ENCODE assay signal across 16 mouse cellular contexts in the genomic region with DNA sequence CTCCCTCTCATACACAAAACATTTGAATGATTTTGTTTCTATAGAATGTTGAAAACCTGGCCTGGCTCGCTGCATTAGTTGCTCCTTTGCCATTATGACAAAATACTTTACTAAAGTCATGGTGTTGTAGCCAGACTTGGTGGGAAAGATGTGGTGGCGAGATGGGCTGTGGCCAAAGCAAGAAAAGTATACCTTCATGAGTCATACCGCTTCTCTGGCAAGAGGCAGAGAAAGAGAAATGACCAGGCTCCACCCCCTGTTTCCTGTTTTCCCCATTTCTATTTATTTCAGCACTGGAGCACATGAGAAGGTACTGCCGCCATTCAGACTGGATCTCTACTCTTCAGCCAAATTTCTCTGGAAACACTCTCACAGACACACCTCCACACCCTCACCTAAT. TPM values are rescaled to one million over a fixed set of nuclear protein-coding genes. Genes with fewer than 3 reads are reported as not detected.
"Had no signal": no experiment of that assay in that cellular context is flagged by ENCODE, and none has a peak within 500 bp of the region (broad histone marks: within the 10 kb centered on the region; RNA-seq: fewer than 3 reads in every experiment).

No protein-coding gene starts in this region.

- H3K27ac ChIP-seq: layer of hippocampus, adult 2 months; limb, embryonic 13.5 days; liver, embryonic 15.5 days; macrophage; neural tube, embryonic 13.5 days had no signal

- H3K4me3 ChIP-seq: layer of hippocampus, adult 2 months; limb, embryonic 13.5 days; liver, embryonic 15.5 days; neural tube, embryonic 13.5 days had no signal

- ATAC-seq: intestine, postnatal 0 days had no signal

- H3K27me3 ChIP-seq: limb, embryonic 13.5 days; liver, embryonic 15.5 days; neural tube, embryonic 13.5 days had no signal

- H3K9me3 ChIP-seq: limb, embryonic 13.5 days; liver, embryonic 15.5 days; neural tube, embryonic 13.5 days had no signal

- DNase-seq: kidney, adult 8-10 months; kidney, postnatal 36 days; lung, adult 2 months; midbrain, embryonic 14.5 days; right cerebral cortex, postnatal 4 days; spleen, adult 18-20 months; thymus, adult 18-20 months; thymus, postnatal 14 days had no signal

- H3K9ac ChIP-seq: limb, embryonic 13.5 days; liver, embryonic 15.5 days; neural tube, embryonic 13.5 days had no signal

- H3K4me2 ChIP-seq: limb, embryonic 13.5 days; liver, embryonic 11.5 days; liver, embryonic 15.5 days; neural tube, embryonic 13.5 days had no signal

- H3K36me3 ChIP-seq: limb, embryonic 13.5 days; liver, embryonic 15.5 days; neural tube, embryonic 13.5 days had no signal

- H3K4me1 ChIP-seq: limb, embryonic 13.5 days; liver, embryonic 15.5 days; neural tube, embryonic 13.5 days had no signal

RNA-seq across cellular contexts. Expression of a gene that starts 35.0 kb away (rescaled TPM):
- total RNA-seq: monocyte, adult 5-6 weeks had no signal
- polyA plus RNA-seq: macrophage had no signal
